In genomic region chr3:65858741-65859348, GRCm38 (mm10) we compare ENCODE assay signal across 8 mouse cellular contexts.
DNase-seq lines count a peak whose midpoint lies in the region; ATAC-seq and TF ChIP-seq lines count a peak whose summit lies in the region.

No protein-coding gene starts in this region.

- no peaks in the 10 kb centered on the region for H3K36me3 ChIP-seq in midbrain, embryonic 11.5 days (ENCODE audit: control insufficient read depth, insufficient read depth, low read length)
- no peaks in the 10 kb centered on the region for H3K36me3 ChIP-seq in midbrain, embryonic 14.5 days (ENCODE audit: control insufficient read depth, insufficient read depth, low read length)
- H3K36me3 ChIP-seq in neural tube, embryonic 15.5 days = no peaks in the 10 kb centered on the region
- no peaks in the 10 kb centered on the region for H3K36me3 ChIP-seq in thymus, adult 2 months (ENCODE audit: control insufficient read depth, insufficient read depth, low read length)

- H3K9me3 ChIP-seq in midbrain, embryonic 11.5 days (ENCODE audit: control insufficient read depth, low read length) = no peaks in the 10 kb centered on the region
- H3K9me3 ChIP-seq in midbrain, embryonic 14.5 days (ENCODE audit: control insufficient read depth, low read length) = no peaks in the 10 kb centered on the region
- H3K9me3 ChIP-seq in neural tube, embryonic 15.5 days (replicated peaks) = no peaks in the 10 kb centered on the region

- no peak for ATAC-seq in midbrain, embryonic 11.5 days (ENCODE audit: low FRiP score)
- no peak for ATAC-seq in midbrain, embryonic 14.5 days (ENCODE audit: low FRiP score, low TSS enrichment)
- ATAC-seq in neural tube, embryonic 15.5 days (ENCODE audit: low FRiP score) = no peak

- 6% methylated on average over 13 of the region's 13 CpGs for WGBS in midbrain, embryonic 11.5 days
- WGBS in midbrain, embryonic 14.5 days = 13% methylated on average over 13 of the region's 13 CpGs
- WGBS in neural tube, embryonic 15.5 days = 10% methylated on average over 13 of the region's 13 CpGs
- WGBS in thymus, adult 2 months = 75% methylated on average over 13 of the region's 13 CpGs

- H3K27me3 ChIP-seq in midbrain, embryonic 11.5 days (ENCODE audit: control insufficient read depth, insufficient read depth, low read length) = peaks cover 3% of the 10 kb centered on the region; the same call in 1 of the 2 replicates
- no peaks in the 10 kb centered on the region for H3K27me3 ChIP-seq in midbrain, embryonic 14.5 days (ENCODE audit: control insufficient read depth, insufficient read depth, low read length)
- no peaks in the 10 kb centered on the region for H3K27me3 ChIP-seq in neural tube, embryonic 15.5 days (replicated peaks)
- no peaks in the 10 kb centered on the region for H3K27me3 ChIP-seq in thymus, adult 2 months (ENCODE audit: control insufficient read depth, insufficient read depth, low read length)

- H3K4me1 ChIP-seq in midbrain, embryonic 11.5 days (ENCODE audit: control insufficient read depth, insufficient read depth, low read length) = peaks cover 35% of the 10 kb centered on the region
- H3K4me1 ChIP-seq in midbrain, embryonic 14.5 days (ENCODE audit: control insufficient read depth, insufficient read depth, low read length) = peaks cover 14% of the 10 kb centered on the region; the same call in 1 of the 2 replicates
- H3K4me1 ChIP-seq in neural tube, embryonic 15.5 days = peaks cover 14% of the 10 kb centered on the region
- H3K4me1 ChIP-seq in thymus, adult 2 months (replicated peaks; ENCODE audit: control insufficient read depth, insufficient read depth, low read length) = no peaks in the 10 kb centered on the region

- H3K27ac ChIP-seq in midbrain, embryonic 11.5 days (ENCODE audit: low read depth, low read length) = no peak overlapping the region
- no peak overlapping the region for H3K27ac ChIP-seq in midbrain, embryonic 14.5 days (replicated peaks; ENCODE audit: low read depth, low read length)
- no peak overlapping the region for H3K27ac ChIP-seq in neural tube, embryonic 15.5 days (replicated peaks)
- H3K27ac ChIP-seq in thymus, adult 2 months (ENCODE audit: control insufficient read depth, insufficient read depth, low read length) = no peak overlapping the region

- no peak for TF ChIP-seq POLR2A in thymus, adult 2 months (IDR thresholded peaks at IDR 0.05; ENCODE audit: control insufficient read depth, extremely low read depth, insufficient read depth, low read length, poor library complexity)

- DNase-seq in adrenal gland, postnatal 10 days = peak; percentile 69
- DNase-seq in adrenal gland, adult 18-20 months (ENCODE audit: low spot score in 2 of 2) = no peak
- peak; percentile 89 for DNase-seq in midbrain, embryonic 11.5 days (ENCODE audit: low spot score, missing footprints)
- DNase-seq in midbrain, embryonic 14.5 days = no peak
- DNase-seq in kidney, postnatal 14 days = peak; percentile 78
- no peak for DNase-seq in layer of hippocampus, adult 9-10 months (ENCODE audit: low spot score)
- DNase-seq in thymus, adult 2 months = no peak

- no peak overlapping the region for H3K4me3 ChIP-seq in midbrain, embryonic 11.5 days (ENCODE audit: low read depth, low read length)
- H3K4me3 ChIP-seq in midbrain, embryonic 14.5 days (replicated peaks; ENCODE audit: low read depth, low read length) = no peak overlapping the region
- no peak overlapping the region for H3K4me3 ChIP-seq in neural tube, embryonic 15.5 days (replicated peaks)
- H3K4me3 ChIP-seq in thymus, adult 2 months (ENCODE audit: control insufficient read depth, insufficient read depth, low read length) = no peak overlapping the region

- TF ChIP-seq CTCF in thymus, adult 2 months (IDR thresholded peaks at IDR 0.05; ENCODE audit: borderline replicate concordance, control insufficient read depth, extremely low read depth, insufficient read depth, low read length, poor library complexity) = no peak

- H3K4me2 ChIP-seq in midbrain, embryonic 11.5 days = peak overlapping the region; percentile 23; the same call in 1 of the 2 replicates
- H3K4me2 ChIP-seq in midbrain, embryonic 14.5 days (ENCODE audit: low read length) = no peak overlapping the region
- 0 out of 2 replicates have a peak overlapping the region, but pooled peaks have one; percentile 17 for H3K4me2 ChIP-seq in neural tube, embryonic 15.5 days

- peak overlapping the region; percentile 25; the same call in 1 of the 2 replicates for H3K9ac ChIP-seq in midbrain, embryonic 11.5 days (ENCODE audit: low read length)
- no peak overlapping the region for H3K9ac ChIP-seq in midbrain, embryonic 14.5 days (replicated peaks; ENCODE audit: low read length)
- H3K9ac ChIP-seq in neural tube, embryonic 15.5 days (replicated peaks) = no peak overlapping the region

Comparison
In these comparisons a context has a peak if more than half of its experiments do, and no peak if none do; other contexts are left out.
1. DNase-seq: peak in adrenal gland, postnatal 10 days (single experiment), midbrain, embryonic 11.5 days (single experiment) and kidney, postnatal 14 days (single experiment); none in adrenal gland, adult 18-20 months (0 of 2), midbrain, embryonic 14.5 days (single experiment), layer of hippocampus, adult 9-10 months (single experiment) and thymus, adult 2 months (single experiment).